Mouse (Mus musculus) forebrain, embryonic 11.5 days (tissue): ENCODE results near the gene Rabep2. TPM values are rescaled to one million over a fixed set of nuclear protein-coding genes. Genes with fewer than 3 reads are reported as not detected.
"Not testable (repeated sequence)": the region's sequence is repeated elsewhere in the genome, so short reads cannot be mapped to it uniquely, and the experiment has no call there.

ENCODE experiments used
- ATAC-seq: fragments of 200-750 bp; cut with Nextera tagmentation; replicated peaks from 2 replicates; pipeline ENCODE4 v1.8.0; 2017; ENCODE audit warnings: moderate TSS enrichment; ENCODE audit not compliant: low FRiP score
- DNase-seq: peaks from one replicate; pipeline ENCODE4 v3.0.0-alpha.2; 2017; ENCODE audit warnings: low spot score
- H3K27ac ChIP-seq: fragments of 300-500 bp; sonication (generic); 2 replicates; pipeline ENCODE4 v1.5.1; 2014; ENCODE audit warnings: low read depth, low read length
- H3K27me3 ChIP-seq: fragments of 300-500 bp; sonication (generic); 2 replicates; pipeline ENCODE4 v1.6.1; 2014; ENCODE audit warnings: mild to moderate bottlenecking, low read length, mixed read lengths; ENCODE audit not compliant: control insufficient read depth, insufficient read depth
- H3K36me3 ChIP-seq: fragments of 300-500 bp; sonication (generic); 2 replicates; pipeline ENCODE4 v1.6.1; 2014; ENCODE audit warnings: mild to moderate bottlenecking, low read length, moderate library complexity, mixed read lengths; ENCODE audit not compliant: control insufficient read depth, insufficient read depth
- H3K4me1 ChIP-seq: fragments of 300-500 bp; sonication (generic); replicated peaks from 2 replicates; pipeline ENCODE4 v1.6.1; 2014; ENCODE audit warnings: low read length, mixed read lengths; ENCODE audit not compliant: control insufficient read depth, insufficient read depth
- H3K4me2 ChIP-seq: fragments of 300-500 bp; sonication (generic); 2 replicates; pipeline ENCODE4 v1.6.1; 2014; ENCODE audit warnings: low read depth, mild to moderate bottlenecking, low read length, moderate library complexity, mixed read lengths; ENCODE audit not compliant: severe bottlenecking
- H3K4me3 ChIP-seq: fragments of 300-500 bp; sonication (generic); 2 replicates; pipeline ENCODE4 v1.5.1; 2014; ENCODE audit warnings: low read depth, low read length
- H3K9ac ChIP-seq: fragments of 300-500 bp; sonication (generic); 2 replicates; pipeline ENCODE4 v1.6.1; 2014; ENCODE audit warnings: low read length
- H3K9me3 ChIP-seq: fragments of 300-500 bp; sonication (generic); 2 replicates; pipeline ENCODE4 v1.6.1; 2016; ENCODE audit warnings: low read length, mixed read lengths; ENCODE audit not compliant: control insufficient read depth
- WGBS: fragments of 180-500 bp; shearing (Covaris S2); extraction: QIAGEN DNeasy Blood & Tissue Kit; methylation state at CpG from one replicate; pipeline ENCODE4 v1.1.7; 2014; 5-methylcytosine and 5-hydroxymethylcytosine counted together
- polyA plus RNA-seq: library from polyadenylated mRNA; unstranded; fragments of >200 nt; fragmentation: Nextera tagmentation; extraction: Ambion mirVana; gene quantifications from 2 replicates; pipeline ENCODE4 v1.2.1, GENCODE M21; 2014

Rabep2 gene
- polyA plus RNA-seq, 1 experiment from 2014 or later = 24.8 TPM

DNA sequence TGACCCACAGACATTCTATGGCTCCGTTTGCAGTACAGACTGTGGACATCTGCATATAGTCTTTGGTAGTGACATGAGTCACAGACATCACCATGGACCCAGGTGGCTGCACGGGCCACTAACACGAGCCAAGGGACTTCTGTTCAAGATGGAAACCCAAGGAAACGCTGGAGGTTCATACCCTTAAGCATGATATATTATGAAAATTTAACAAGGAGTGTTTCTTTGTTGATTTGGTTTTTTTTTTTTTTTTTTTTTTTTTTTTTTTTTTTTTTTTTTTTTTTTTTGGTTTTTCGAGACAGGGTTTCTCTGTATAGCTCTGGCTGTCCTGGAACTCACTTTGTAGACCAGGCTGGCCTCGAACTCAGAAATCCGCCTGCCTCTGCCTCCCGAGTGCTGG lies 26.0 kb upstream of the Rabep2 start:
- H3K9me3 ChIP-seq, H3K36me3 ChIP-seq, H3K4me1 ChIP-seq, ATAC-seq, H3K27ac ChIP-seq, H3K4me3 ChIP-seq, H3K4me2 ChIP-seq, DNase-seq, H3K27me3 ChIP-seq, H3K9ac ChIP-seq: not testable (repeated sequence)
- WGBS = 74% methylated on average over 7 of the region's 8 CpGs

- Histone ChIP-seq H3K9ac (no peak overlapping the region), H3K4me2 (no peak overlapping the region), H3K27me3 (no peaks in the 10 kb centered on the region), H3K4me3 (no peak overlapping the region), H3K27ac (no peak overlapping the region), H3K9me3 (no peaks in the 10 kb centered on the region), H3K36me3 (no peaks in the 10 kb centered on the region), H3K4me1 (no peaks in the 10 kb centered on the region)
- no peak for ATAC-seq
- no peak for DNase-seq
- 83% methylated on average over 2 of the region's 2 CpGs for WGBS
These were observed 19.9 kb upstream of the Rabep2 start for GRCm38 (mm10) chr7:126408686-126409085.

- Histone ChIP-seq H3K4me1 (no peaks in the 10 kb centered on the region), H3K4me2 (no peak overlapping the region), H3K9ac (no peak overlapping the region), H3K4me3 (no peak overlapping the region), H3K27ac (no peak overlapping the region), H3K36me3 (no peaks in the 10 kb centered on the region), H3K27me3 (no peaks in the 10 kb centered on the region), H3K9me3 (no peaks in the 10 kb centered on the region)
- WGBS = 86% methylated on average over 4 of the region's 4 CpGs
- no peak for DNase-seq
- no peak for ATAC-seq
These were observed 17.5 kb upstream of the Rabep2 start for GRCm38 (mm10) chr7:126411061-126411460.

- DNase-seq (no peak), ATAC-seq (no peak)
- WGBS = 89% methylated on average over 6 of the region's 6 CpGs
- no peak within 1 kb of the TSS for H3K9ac ChIP-seq
- H3K27ac ChIP-seq = no peak within 1 kb of the TSS
- no peaks in the 10 kb centered on the region for H3K9me3 ChIP-seq
- H3K4me1 ChIP-seq = peaks cover 2% of the 10 kb centered on the region; the same call in 1 of the 2 replicates
- no peaks in the 10 kb centered on the region for H3K27me3 ChIP-seq
- no peaks in the 10 kb centered on the region for H3K36me3 ChIP-seq
- no peak within 1 kb of the TSS for H3K4me3 ChIP-seq
- H3K4me2 ChIP-seq = no peak within 1 kb of the TSS
These were observed 13.8 kb upstream of the Rabep2 start, which contains the start of gene Cd19 for GRCm38 (mm10) chr7:126414725-126415124. TSS of gene Cd19 (minus strand) at chr7:126414889.

GRCm38 (mm10) chr7:126416615-126417014 lies 11.9 kb upstream of the Rabep2 start:
- Histone ChIP-seq H3K27me3 (no peaks in the 10 kb centered on the region), H3K4me1 (peaks cover 2% of the 10 kb centered on the region; the same call in 1 of the 2 replicates), H3K4me3 (no peak overlapping the region), H3K9me3 (no peaks in the 10 kb centered on the region), H3K9ac (no peak overlapping the region), H3K36me3 (no peaks in the 10 kb centered on the region), H3K4me2 (no peak overlapping the region), H3K27ac (peak overlapping the region; percentile 25; the same call in 1 of the 2 replicates)
- WGBS = 52% methylated on average over 2 of the region's 2 CpGs
- DNase-seq (no peak), ATAC-seq (no peak)

DNA sequence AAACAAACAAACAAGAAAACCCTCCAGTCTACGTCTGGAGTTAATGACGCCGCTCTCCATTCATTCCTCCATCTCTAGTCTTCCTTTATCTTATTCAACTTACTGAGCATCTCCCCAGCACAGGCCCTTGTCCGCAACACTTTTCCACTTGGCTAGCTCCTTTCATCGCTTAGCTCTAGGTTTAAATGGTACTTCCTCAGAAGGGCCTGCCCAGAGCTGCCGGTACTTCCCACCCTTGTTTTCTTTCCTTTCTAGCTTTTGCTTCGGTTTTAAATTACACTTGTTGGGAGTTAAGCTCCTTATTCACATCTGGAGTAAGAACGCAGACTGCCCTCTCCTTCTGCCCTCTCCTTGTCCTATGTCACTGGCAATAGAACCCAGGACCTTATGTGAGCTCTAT lies 11.5 kb upstream of the Rabep2 start:
- no peaks in the 10 kb centered on the region for H3K36me3 ChIP-seq
- no peaks in the 10 kb centered on the region for H3K27me3 ChIP-seq
- no peaks in the 10 kb centered on the region for H3K9me3 ChIP-seq
- DNase-seq = peak; percentile 64
- WGBS = 5% methylated on average over 8 of the region's 8 CpGs
- no peak overlapping the region for H3K9ac ChIP-seq
- no peak overlapping the region for H3K4me3 ChIP-seq
- ATAC-seq = peak; percentile 49; the same call in 1 of the 2 replicates
- no peak overlapping the region for H3K4me2 ChIP-seq
- H3K4me1 ChIP-seq = peaks cover 2% of the 10 kb centered on the region; the same call in 1 of the 2 replicates
- peak overlapping the region; percentile 25; the same call in 1 of the 2 replicates for H3K27ac ChIP-seq

- no peaks in the 10 kb centered on the region for H3K36me3 ChIP-seq
- H3K27ac ChIP-seq = peak overlapping the region; percentile 18; the same call in 1 of the 2 replicates
- no peaks in the 10 kb centered on the region for H3K27me3 ChIP-seq
- no peak overlapping the region for H3K4me2 ChIP-seq
- DNase-seq (no peak), ATAC-seq (no peak)
- H3K4me3 ChIP-seq = no peak overlapping the region
- WGBS = 69% methylated on average over 4 of the region's 4 CpGs
- H3K9me3 ChIP-seq = no peaks in the 10 kb centered on the region
- no peak overlapping the region for H3K9ac ChIP-seq
- H3K4me1 ChIP-seq = peaks cover 2% of the 10 kb centered on the region; the same call in 1 of the 2 replicates
These were observed 11.0 kb upstream of the Rabep2 start for GRCm38 (mm10) chr7:126417606-126418005.

- Histone ChIP-seq H3K27me3 (no peaks in the 10 kb centered on the region), H3K27ac (no peak overlapping the region), H3K4me3 (no peak overlapping the region), H3K4me1 (peaks cover 2% of the 10 kb centered on the region; the same call in 1 of the 2 replicates), H3K9me3 (no peaks in the 10 kb centered on the region), H3K4me2 (no peak overlapping the region), H3K36me3 (no peaks in the 10 kb centered on the region), H3K9ac (no peak overlapping the region)
- no peak for DNase-seq
- WGBS = 78% methylated on average over 3 of the region's 3 CpGs
- no peak for ATAC-seq
These were observed 10.1 kb upstream of the Rabep2 start for GRCm38 (mm10) chr7:126418496-126418895.

DNA sequence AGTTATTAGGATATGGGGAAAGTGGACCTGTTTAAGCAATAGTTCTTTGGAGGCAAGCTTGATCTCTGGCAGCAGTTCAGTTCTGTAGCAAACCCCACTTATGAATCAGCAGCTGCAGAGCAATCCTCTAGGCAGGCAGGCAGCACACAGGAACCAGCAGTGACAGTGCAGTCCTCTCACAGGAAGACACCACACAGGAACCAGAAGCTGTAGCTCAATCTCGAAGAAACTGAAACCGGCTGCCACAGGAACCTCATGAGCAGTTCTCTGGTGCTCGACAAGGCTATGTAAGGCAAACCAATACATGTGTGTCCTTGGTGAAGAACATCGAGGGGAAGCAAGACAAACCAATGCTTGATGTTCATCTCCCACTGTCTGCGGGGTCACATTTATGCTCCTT lies 6.8 kb upstream of the Rabep2 start:
- ATAC-seq (no peak), DNase-seq (no peak)
- WGBS = 89% methylated on average over 5 of the region's 5 CpGs
- Histone ChIP-seq H3K4me1 (peaks cover 2% of the 10 kb centered on the region; the same call in 1 of the 2 replicates), H3K4me3 (no peak overlapping the region), H3K27ac (no peak overlapping the region), H3K36me3 (no peaks in the 10 kb centered on the region), H3K9ac (no peak overlapping the region), H3K4me2 (no peak overlapping the region), H3K27me3 (no peaks in the 10 kb centered on the region), H3K9me3 (no peaks in the 10 kb centered on the region; the same call in 1 of the 2 replicates)
